Mouse (Mus musculus): Measurements from ENCODE around the gene Nanos3. TPM values are rescaled to one million over a fixed set of nuclear protein-coding genes. Genes with fewer than 3 reads are reported as not detected.

The Nanos3 gene
- polyA plus RNA-seq, 1 experiment from 2014 or later: 3.2 TPM

- TF ChIP-seq EP300 (IDR thresholded peaks at IDR 0.05): no peak
- peak; percentile 62 for TF ChIP-seq CTCF (IDR thresholded peaks at IDR 0.05)
- Histone ChIP-seq H3K4me3 (ENCODE audit: low read depth, low read length) (no peak overlapping the region), H3K9ac (replicated peaks; ENCODE audit: low read depth) (no peak overlapping the region), H3K27ac (ENCODE audit: low read length) (no peak overlapping the region), H3K27me3 (replicated peaks; ENCODE audit: insufficient read depth, low read length) (no peaks in the 10 kb centered on the region), H3K9me3 (ENCODE audit: low read length) (no peaks in the 10 kb centered on the region), H3K4me2 (replicated peaks; ENCODE audit: low read depth, low read length) (no peak overlapping the region), H3K4me1 (ENCODE audit: insufficient read depth, low read depth, low read length) (no peaks in the 10 kb centered on the region), H3K36me3 (ENCODE audit: insufficient read depth, low read length) (no peaks in the 10 kb centered on the region)
- 0 out of 2 replicates have a peak, but pooled peaks have one; percentile 28 for ATAC-seq
- DNase-seq (ENCODE audit: low spot score): no peak
- WGBS: 76% methylated on average over 6 of the region's 6 CpGs
Measured at GRCm38 (mm10) chr8:84173861-84174260, 11.2 kb downstream of the Nanos3 start.

- Histone ChIP-seq H3K36me3 (ENCODE audit: insufficient read depth, low read length) (no peaks in the 10 kb centered on the region), H3K27me3 (replicated peaks; ENCODE audit: insufficient read depth, low read length) (no peaks in the 10 kb centered on the region), H3K4me2 (replicated peaks; ENCODE audit: low read depth, low read length) (no peak overlapping the region), H3K4me1 (ENCODE audit: insufficient read depth, low read depth, low read length) (no peaks in the 10 kb centered on the region), H3K9ac (replicated peaks; ENCODE audit: low read depth) (no peak overlapping the region), H3K27ac (ENCODE audit: low read length) (no peak overlapping the region), H3K4me3 (ENCODE audit: low read depth, low read length) (no peak overlapping the region), H3K9me3 (ENCODE audit: low read length) (no peaks in the 10 kb centered on the region)
- TF ChIP-seq CTCF (IDR thresholded peaks at IDR 0.05) (no peak), EP300 (IDR thresholded peaks at IDR 0.05) (no peak)
- no peak for ATAC-seq
- DNase-seq (ENCODE audit: low spot score): no peak
- 77% methylated on average over 5 of the region's 5 CpGs for WGBS
Measured at GRCm38 (mm10) chr8:84170096-84170495, 14.9 kb downstream of the Nanos3 start.

GRCm38 (mm10) chr8:84167696-84168095 lies 17.3 kb downstream of the Nanos3 start:
- Histone ChIP-seq H3K4me1 (ENCODE audit: insufficient read depth, low read depth, low read length) (no peaks in the 10 kb centered on the region), H3K4me3 (ENCODE audit: low read depth, low read length) (no peak overlapping the region), H3K9ac (replicated peaks; ENCODE audit: low read depth) (no peak overlapping the region), H3K36me3 (ENCODE audit: insufficient read depth, low read length) (no peaks in the 10 kb centered on the region), H3K27me3 (replicated peaks; ENCODE audit: insufficient read depth, low read length) (no peaks in the 10 kb centered on the region), H3K9me3 (ENCODE audit: low read length) (no peaks in the 10 kb centered on the region), H3K27ac (ENCODE audit: low read length) (no peak overlapping the region), H3K4me2 (replicated peaks; ENCODE audit: low read depth, low read length) (no peak overlapping the region)
- DNase-seq (ENCODE audit: low spot score): no peak
- no peak for ATAC-seq
- WGBS: 85% methylated on average over 2 of the region's 2 CpGs
- TF ChIP-seq EP300 (IDR thresholded peaks at IDR 0.05) (no peak), CTCF (IDR thresholded peaks at IDR 0.05) (no peak)

GRCm38 (mm10) chr8:84157620-84158019 lies 27.4 kb downstream of the Nanos3 start:
- 90% methylated on average over 4 of the region's 4 CpGs for WGBS
- Histone ChIP-seq H3K4me2 (replicated peaks; ENCODE audit: low read depth, low read length) (no peak overlapping the region), H3K27me3 (replicated peaks; ENCODE audit: insufficient read depth, low read length) (no peaks in the 10 kb centered on the region), H3K4me1 (ENCODE audit: insufficient read depth, low read depth, low read length) (no peaks in the 10 kb centered on the region), H3K36me3 (ENCODE audit: insufficient read depth, low read length) (no peaks in the 10 kb centered on the region), H3K4me3 (ENCODE audit: low read depth, low read length) (no peak overlapping the region), H3K27ac (ENCODE audit: low read length) (no peak overlapping the region), H3K9ac (replicated peaks; ENCODE audit: low read depth) (no peak overlapping the region), H3K9me3 (ENCODE audit: low read length) (no peaks in the 10 kb centered on the region)
- no peak for TF ChIP-seq EP300 (IDR thresholded peaks at IDR 0.05)
- no peak for TF ChIP-seq CTCF (IDR thresholded peaks at IDR 0.05)
- no peak for ATAC-seq
- DNase-seq (ENCODE audit: low spot score): no peak

GRCm38 (mm10) chr8:84149181-84149580 lies 35.8 kb downstream of the Nanos3 start:
- peaks cover 6% of the 10 kb centered on the region; the same call in 1 of the 2 replicates for H3K4me1 ChIP-seq (ENCODE audit: insufficient read depth, low read depth, low read length)
- no peaks in the 10 kb centered on the region for H3K36me3 ChIP-seq (ENCODE audit: insufficient read depth, low read length)
- H3K4me2 ChIP-seq (replicated peaks; ENCODE audit: low read depth, low read length): no peak overlapping the region
- ATAC-seq: no peak
- no peak for DNase-seq (ENCODE audit: low spot score)
- H3K9ac ChIP-seq (replicated peaks; ENCODE audit: low read depth): no peak overlapping the region
- no peak overlapping the region for H3K4me3 ChIP-seq (ENCODE audit: low read depth, low read length)
- 63% methylated on average over 3 of the region's 3 CpGs for WGBS
- H3K27ac ChIP-seq (ENCODE audit: low read length): no peak overlapping the region
- no peaks in the 10 kb centered on the region for H3K9me3 ChIP-seq (ENCODE audit: low read length)
- TF ChIP-seq EP300 (IDR thresholded peaks at IDR 0.05) (no peak), CTCF (IDR thresholded peaks at IDR 0.05) (no peak)
- no peaks in the 10 kb centered on the region for H3K27me3 ChIP-seq (replicated peaks; ENCODE audit: insufficient read depth, low read length)

- H3K9ac ChIP-seq (replicated peaks; ENCODE audit: low read depth): 0 out of 2 replicates have a peak overlapping the region, but pooled peaks have one; percentile 60
- DNase-seq (ENCODE audit: low spot score): peak; percentile 62
- peaks cover 5% of the 10 kb centered on the region; the same call in 1 of the 2 replicates for H3K36me3 ChIP-seq (ENCODE audit: insufficient read depth, low read length)
- peak overlapping the region; percentile 40; the same call in 1 of the 2 replicates for H3K27ac ChIP-seq (ENCODE audit: low read length)
- WGBS: 53% methylated on average over 5 of the region's 5 CpGs
- H3K4me1 ChIP-seq (ENCODE audit: insufficient read depth, low read depth, low read length): peaks cover 6% of the 10 kb centered on the region; the same call in 1 of the 2 replicates
- 0 out of 2 replicates have a peak overlapping the region, but pooled peaks have one; percentile 60 for H3K4me3 ChIP-seq (ENCODE audit: low read depth, low read length)
- H3K27me3 ChIP-seq (replicated peaks; ENCODE audit: insufficient read depth, low read length): no peaks in the 10 kb centered on the region
- no peaks in the 10 kb centered on the region for H3K9me3 ChIP-seq (ENCODE audit: low read length)
- H3K4me2 ChIP-seq (replicated peaks; ENCODE audit: low read depth, low read length): peak overlapping the region; percentile 96; the same call in 1 of the 2 replicates
- TF ChIP-seq EP300 (IDR thresholded peaks at IDR 0.05) (no peak), CTCF (IDR thresholded peaks at IDR 0.05) (no peak)
- ATAC-seq: peak; percentile 33; the same call in 1 of the 2 replicates
Measured at GRCm38 (mm10) chr8:84148531-84148850, 36.5 kb downstream of the Nanos3 start.
